Mouse (Mus musculus) B cell, adult 2 months (primary cell): ENCODE results near the gene Coq8b.

Experiments
- DNase-seq, 2 experiments: peaks; one replicate each; pipeline ENCODE4 v3.0.0; 2022

The Coq8b gene

GRCm38 (mm10) chr7:27232781-27233281, at the start of gene Coq8b:
Coq8b (plus strand) TSS chr7:27233023.
- peak; percentile 93 to 94 for DNase-seq

- DNase-seq = peak; percentile 70 to 72
Observed at GRCm38 (mm10) chr7:27184964-27185363, 47.9 kb upstream of the Coq8b start.

- no peak for DNase-seq
Observed at GRCm38 (mm10) chr7:27185986-27186385, 46.8 kb upstream of the Coq8b start.

- peak; percentile 23 to 28 for DNase-seq
Observed at GRCm38 (mm10) chr7:27189271-27189931, 43.4 kb upstream of the Coq8b start.

- DNase-seq = no peak
Observed at GRCm38 (mm10) chr7:27192434-27192833, 40.4 kb upstream of the Coq8b start.

- DNase-seq = no peak
Observed at GRCm38 (mm10) chr7:27193731-27194130, 39.1 kb upstream of the Coq8b start.

GRCm38 (mm10) chr7:27195681-27196611, 36.9 kb upstream of the Coq8b start, which contains the start of the genes BC024978 and Snrpa:
BC024978 (plus strand) TSS chr7:27195781.
Snrpa (minus strand) TSS chr7:27196271.
- peak; percentile 93 to 96 for DNase-seq

GRCm38 (mm10) chr7:27197136-27197535, 35.7 kb upstream of the Coq8b start:
- DNase-seq = no peak

GRCm38 (mm10) chr7:27197634-27198033, 35.2 kb upstream of the Coq8b start:
- DNase-seq = no peak

- DNase-seq = no peak
Observed at GRCm38 (mm10) chr7:27198355-27198754, 34.5 kb upstream of the Coq8b start.

GRCm38 (mm10) chr7:27198779-27199178, 34.0 kb upstream of the Coq8b start:
- no peak for DNase-seq

- no peak for DNase-seq
Observed at GRCm38 (mm10) chr7:27203730-27204449, 28.9 kb upstream of the Coq8b start.

- no peak for DNase-seq
Observed at GRCm38 (mm10) chr7:27212626-27213025, 20.2 kb upstream of the Coq8b start.

- no peak for DNase-seq
Observed at GRCm38 (mm10) chr7:27218586-27218985, 14.2 kb upstream of the Coq8b start.

GRCm38 (mm10) chr7:27219937-27220336, 12.9 kb upstream of the Coq8b start:
- DNase-seq = no peak

GRCm38 (mm10) chr7:27221939-27222338, 10.9 kb upstream of the Coq8b start:
- DNase-seq = no peak

- DNase-seq = no peak
Observed at GRCm38 (mm10) chr7:27222538-27222937, 10.3 kb upstream of the Coq8b start.

- no peak for DNase-seq
Observed at GRCm38 (mm10) chr7:27224877-27225575, 7.8 kb upstream of the Coq8b start.

GRCm38 (mm10) chr7:27227276-27227675, 5.5 kb upstream of the Coq8b start:
- DNase-seq = no peak

- peak; percentile 4 to 10 for DNase-seq
Observed at GRCm38 (mm10) chr7:27227676-27228075, 5.1 kb upstream of the Coq8b start.

GRCm38 (mm10) chr7:27228281-27228821, 4.5 kb upstream of the Coq8b start, which contains the start of gene Itpkc:
Itpkc (minus strand) TSS chr7:27228661.
- peak; percentile 92 for DNase-seq

- no peak for DNase-seq
Observed at GRCm38 (mm10) chr7:27228865-27229264, 4.0 kb upstream of the Coq8b start.
